Mouse (Mus musculus) brain, adult 2 months (tissue): Measurements from ENCODE around the gene Astn1.
A peak's percentile ranks its signal among the peaks of the same experiment; 100 is the strongest.

Source experiments
- DNase-seq: peaks from one replicate; pipeline ENCODE4 v3.0.0; 2011; ENCODE audit warnings: low read depth, low spot score

Astn1 gene

GRCm38 (mm10) chr1:158615202-158615601 lies 253.1 kb downstream of the Astn1 start:
- DNase-seq, result no peak

DNA sequence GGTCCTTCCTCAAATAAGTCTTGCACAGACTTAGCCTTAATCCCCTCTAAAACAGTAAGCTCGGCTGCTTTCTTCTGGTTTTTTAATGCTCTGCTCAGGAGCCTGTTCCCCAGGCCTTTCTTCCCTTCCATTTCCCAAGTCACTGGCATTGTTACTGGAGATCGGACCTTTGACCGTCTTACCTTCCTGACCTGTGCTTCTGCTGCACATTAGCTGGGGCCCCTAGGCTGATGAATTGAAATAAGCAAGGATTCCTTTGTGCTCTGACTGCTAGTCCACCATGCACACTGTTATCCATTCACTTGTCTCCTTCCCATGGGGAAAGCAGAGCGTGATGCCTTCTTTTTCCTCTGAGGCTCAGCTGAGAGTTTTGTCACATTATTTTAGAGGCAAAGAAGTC lies 255.9 kb downstream of the Astn1 start:
- DNase-seq, result no peak

DNA sequence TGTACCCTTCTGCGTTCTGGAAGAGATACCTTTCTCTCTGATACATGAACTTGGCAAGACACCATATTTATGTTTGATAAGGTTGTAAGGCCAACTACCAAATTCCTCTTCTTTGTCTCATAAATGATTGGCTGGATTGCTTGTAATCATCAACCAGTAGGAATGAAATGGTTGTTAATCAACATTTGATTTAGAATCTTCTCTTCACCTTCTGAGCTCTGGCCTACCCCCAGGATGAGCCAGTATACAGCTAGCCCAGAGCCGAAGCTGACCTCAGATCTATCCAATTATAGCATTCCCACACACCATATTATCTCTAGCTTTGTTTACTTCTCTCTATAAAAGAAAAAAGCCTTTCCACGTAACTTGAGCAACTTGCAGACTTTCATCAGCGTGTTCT lies 270.9 kb downstream of the Astn1 start:
- no peak for DNase-seq

GRCm38 (mm10) chr1:158633441-158633840 lies 271.4 kb downstream of the Astn1 start:
- no peak for DNase-seq

DNA sequence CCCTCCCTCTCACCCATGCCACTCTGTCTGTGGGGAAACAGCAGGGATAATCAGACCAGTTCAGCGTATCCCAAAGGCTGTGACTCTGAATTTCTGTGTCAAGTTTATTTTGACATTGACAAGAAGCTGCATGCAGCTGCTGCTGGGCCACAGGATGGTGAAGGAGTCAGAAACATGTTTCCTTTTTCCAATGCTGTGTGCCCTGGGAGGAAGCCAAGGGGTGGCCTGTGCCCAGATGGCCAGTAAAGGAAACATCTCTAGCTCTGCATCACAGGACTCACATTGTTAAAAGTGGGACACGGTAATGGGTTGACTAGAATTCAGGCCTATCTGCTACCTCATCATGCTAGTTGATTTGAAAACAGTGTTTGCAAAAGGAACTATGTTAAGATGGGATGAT lies 279.2 kb downstream of the Astn1 start:
- no peak for DNase-seq

DNA sequence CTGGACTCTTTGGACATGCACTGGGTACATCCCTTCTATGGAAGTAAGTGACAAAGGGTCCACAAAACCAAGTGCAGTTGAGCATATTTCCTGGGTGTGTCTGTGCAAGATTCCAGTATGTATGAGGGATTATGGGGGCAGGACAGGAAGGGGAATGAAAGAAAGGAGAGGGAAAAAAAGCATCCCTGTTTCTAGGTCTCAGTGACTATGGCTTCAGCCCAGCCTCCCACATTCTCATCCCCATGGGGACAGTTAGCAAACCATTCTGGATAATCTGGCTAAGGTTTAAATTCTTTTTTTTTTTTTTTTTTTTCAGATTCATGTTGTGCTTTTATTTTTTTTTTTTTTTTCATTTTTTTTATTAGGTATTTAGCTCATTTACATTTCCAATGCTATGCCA lies 280.2 kb downstream of the Astn1 start:
- DNase-seq, result no peak

DNA sequence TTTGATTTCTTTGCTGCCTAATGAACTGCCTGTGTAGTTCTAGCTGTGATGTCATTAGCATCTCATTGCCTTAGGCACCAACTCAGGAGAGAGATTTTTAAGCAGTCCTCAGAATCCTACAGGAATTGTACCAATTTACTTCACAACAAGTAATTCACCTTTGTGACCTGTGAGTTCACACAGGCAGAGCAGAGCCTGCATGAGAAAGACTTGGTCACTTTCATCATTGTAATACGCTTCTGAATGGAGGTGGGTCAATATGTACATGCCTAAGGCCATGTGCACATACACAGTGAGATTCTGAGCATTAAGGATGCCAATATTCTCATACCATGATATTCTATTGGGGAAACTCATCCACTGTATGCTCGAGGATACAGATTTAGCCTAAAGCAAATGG lies 290.7 kb downstream of the Astn1 start:
- DNase-seq, result peak; percentile 24

- peak; percentile 79 for DNase-seq
Measured at GRCm38 (mm10) chr1:158653808-158654520, 291.9 kb downstream of the Astn1 start.

DNA sequence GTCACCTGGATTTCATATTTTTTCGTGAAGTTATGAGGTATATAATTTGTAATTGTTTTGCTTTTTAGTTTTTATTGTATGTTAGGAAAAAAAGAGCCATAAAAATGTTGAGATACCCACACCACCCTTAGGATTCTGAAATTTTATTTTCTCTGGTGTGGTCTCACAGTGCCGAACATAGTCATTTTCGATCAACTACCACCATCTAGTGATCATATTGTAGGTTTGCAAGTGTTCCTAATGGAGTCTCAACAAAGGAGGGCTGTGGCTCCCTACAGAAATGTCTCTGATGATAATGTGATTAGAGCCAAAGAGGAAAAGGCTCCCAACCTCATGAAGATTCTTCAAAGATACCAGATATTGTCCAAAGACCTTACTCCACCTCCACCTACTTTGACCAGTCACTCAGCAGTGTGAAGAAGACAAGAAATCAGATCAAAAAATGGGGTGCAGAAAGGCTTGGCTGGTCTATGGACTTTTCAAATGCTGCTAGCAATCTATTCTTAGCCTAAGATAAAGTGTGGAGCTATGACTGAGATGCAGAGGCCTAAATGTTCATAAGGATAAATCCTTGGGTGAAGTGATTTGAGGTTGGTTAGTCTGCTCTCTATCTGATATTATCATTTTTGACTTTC lies 292.6 kb downstream of the Astn1 start:
- DNase-seq, result peak; percentile 65

DNA sequence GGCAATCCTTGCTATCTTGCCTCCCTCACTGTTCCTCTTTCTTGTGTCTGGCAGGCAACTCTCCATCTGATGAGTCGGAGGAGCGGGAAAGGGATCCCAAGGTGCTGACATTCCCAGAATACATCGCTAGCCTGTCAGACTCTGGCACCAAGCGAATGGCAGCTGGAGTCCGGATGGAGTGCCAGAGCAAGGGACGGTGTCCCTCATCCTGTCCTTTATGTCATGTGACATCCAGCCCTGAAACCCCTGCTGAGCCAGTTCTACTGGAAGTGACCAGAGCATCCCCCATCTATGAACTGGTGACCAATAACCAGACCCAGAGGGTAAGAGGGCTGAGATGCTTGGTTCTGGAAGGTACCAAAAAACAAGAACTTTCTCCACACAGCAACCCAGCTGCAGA lies 294.9 kb downstream of the Astn1 start:
- DNase-seq, result no peak

DNA sequence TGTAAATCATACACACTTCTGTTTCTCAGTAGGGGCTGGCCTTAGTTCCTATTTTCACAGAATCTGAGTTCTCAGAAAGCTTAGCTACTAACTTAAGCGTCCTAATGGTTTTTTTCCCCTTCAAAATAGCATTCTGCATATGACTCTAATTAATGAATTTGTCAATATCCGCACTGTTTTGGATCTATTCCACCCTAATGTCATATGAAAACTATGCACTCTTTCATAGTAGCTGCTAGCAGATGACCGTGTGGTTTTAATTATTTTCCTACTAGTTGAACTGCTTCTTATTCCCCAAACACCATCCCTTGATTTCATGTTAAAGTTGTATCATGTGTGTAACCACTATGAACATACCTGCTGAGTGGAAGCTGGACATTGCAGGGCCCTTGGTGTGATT lies 303.9 kb downstream of the Astn1 start:
- no peak for DNase-seq

DNA sequence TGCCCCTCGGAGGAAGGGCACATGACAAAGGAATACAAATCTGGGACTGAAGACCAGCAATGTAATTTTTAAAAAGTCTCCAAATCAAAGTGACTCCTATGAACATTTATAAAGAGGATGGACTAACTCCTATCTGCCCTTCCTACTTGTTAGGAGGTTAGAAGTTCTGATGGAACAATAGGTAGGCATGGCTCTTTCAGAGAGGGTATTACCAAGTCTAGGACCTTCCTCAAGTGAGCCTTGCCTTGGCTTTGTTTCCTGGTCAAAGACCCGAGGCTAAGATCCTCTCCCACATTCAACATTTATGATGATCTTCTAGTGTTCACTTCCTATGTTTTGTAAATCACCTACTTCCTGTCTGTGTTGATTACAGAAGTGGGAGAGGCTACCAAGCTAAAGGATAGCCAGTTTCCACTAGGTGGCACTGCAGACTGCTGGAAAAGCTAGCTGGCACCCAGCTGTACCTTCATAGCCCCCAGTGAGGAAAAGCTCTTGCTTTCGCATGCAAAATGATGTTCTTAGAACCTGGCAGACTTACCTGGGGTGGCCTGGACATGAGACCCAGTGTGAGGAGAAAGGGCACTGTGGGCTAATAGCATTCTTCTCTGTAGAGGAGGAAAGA lies 308.0 kb downstream of the Astn1 start:
- DNase-seq, result peak; percentile 78

- DNase-seq, result no peak
Measured at GRCm38 (mm10) chr1:158687726-158688125, 325.7 kb downstream of the Astn1 start.

- no peak for DNase-seq
Measured at GRCm38 (mm10) chr1:158697423-158697822, 335.4 kb downstream of the Astn1 start.

DNA sequence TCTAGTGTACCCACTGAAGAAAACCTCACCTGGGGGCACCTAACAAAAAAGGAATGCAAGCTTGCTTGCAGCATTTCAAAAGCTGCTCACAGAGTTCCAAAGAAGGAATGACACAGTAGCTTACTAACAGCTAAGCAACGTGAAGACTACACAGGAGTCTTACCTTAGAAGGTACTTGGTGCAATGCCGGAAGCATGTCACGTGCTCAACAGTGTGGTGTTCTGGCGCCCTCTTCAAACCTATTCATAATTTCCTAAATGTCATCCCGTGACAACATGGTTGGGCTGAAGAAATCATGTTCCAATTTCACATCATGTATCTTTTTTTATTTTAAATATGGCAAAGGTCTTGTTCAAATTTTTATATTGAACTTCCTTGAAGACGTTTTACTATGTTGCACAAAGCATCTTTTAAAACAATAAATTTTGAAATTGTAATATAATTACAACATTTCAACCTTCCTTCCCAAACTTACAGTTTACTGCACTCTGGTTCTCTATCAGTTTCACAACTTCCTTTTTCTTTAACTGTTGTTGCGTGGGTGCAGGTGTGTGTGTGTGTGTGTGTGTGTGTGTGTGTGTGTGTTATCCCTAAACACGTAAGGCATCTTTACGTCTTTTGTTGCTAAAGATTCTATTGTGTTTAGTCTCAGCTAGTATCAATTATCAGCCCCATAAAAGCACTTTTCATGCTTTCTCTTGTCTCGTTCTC lies 335.9 kb downstream of the Astn1 start:
- no peak for DNase-seq

GRCm38 (mm10) chr1:158699276-158699675 lies 337.2 kb downstream of the Astn1 start:
- DNase-seq, result no peak

DNA sequence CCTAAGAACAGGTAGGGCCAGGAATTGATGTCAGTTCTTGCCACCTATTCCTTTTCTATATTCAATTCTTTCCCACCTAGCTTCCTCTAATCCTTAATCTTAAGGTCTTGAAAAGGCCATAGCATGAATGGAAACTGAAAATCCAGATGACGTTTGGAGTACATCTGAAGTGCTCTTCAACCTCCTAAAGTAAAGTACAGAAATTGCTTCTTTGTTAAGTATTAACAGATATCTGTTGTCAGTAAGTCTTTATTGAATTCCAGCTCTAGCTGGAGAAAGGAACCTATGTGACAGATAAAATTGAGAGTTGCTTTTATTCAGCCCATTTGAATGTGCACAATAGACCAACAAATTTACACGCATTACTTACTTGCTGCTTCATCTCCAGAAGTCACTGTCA lies 338.1 kb downstream of the Astn1 start:
- DNase-seq, result no peak

DNA sequence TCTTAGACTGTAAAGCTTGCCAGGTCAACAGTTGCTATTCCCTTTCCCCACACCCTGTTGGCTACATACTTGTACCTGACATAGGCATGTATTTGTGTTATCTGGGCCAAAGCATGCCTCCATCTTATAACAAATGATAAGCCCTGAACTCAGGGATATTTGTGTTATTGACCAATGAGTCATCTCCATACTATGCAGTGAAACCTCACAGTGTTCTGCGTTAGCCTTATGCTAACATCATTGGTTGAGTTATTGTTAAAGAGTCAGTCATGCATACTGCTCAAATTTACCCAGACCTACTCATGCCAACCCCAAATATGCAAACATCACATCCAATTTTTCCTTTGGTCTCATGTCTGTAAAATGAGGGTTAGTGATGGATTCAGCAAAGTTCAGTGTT lies 339.3 kb downstream of the Astn1 start:
- DNase-seq, result no peak

GRCm38 (mm10) chr1:158713301-158714095 lies 351.4 kb downstream of the Astn1 start:
- DNase-seq, result peak; percentile 70

GRCm38 (mm10) chr1:158732868-158733496 lies 370.9 kb downstream of the Astn1 start:
- peak; percentile 79 for DNase-seq
